Mouse (Mus musculus) gastrocnemius, postnatal 36 days (tissue): Measurements from ENCODE around the gene Rps12. TPM values are rescaled to one million over a fixed set of nuclear protein-coding genes. Genes with fewer than 3 reads are reported as not detected.
A peak's percentile ranks its signal among the peaks of the same experiment; 100 is the strongest.

Experiments used
- DNase-seq, 2 experiments: peaks; one replicate each; pipeline ENCODE4 v3.0.0; 2022
- intact Hi-C: fragments of 180-260 bp; cut with DNase I; formaldehyde crosslinking; loops from one replicate; pipeline ENCODE4 v1.15.1; 2025
- long read RNA-seq, 2 experiments: library from polyadenylated mRNA; stranded (forward); transcript quantifications; one replicate each; pipeline ENCODE4 v2.0.0; 2021
- total RNA-seq, 2 experiments: library from RNA; stranded (reverse); gene quantifications; 2 replicates each; pipeline ENCODE4 v1.2.3; 2021

The Rps12 gene
- total RNA-seq = 100 to 1,000 TPM; 159 to 243 TPM
- long read RNA-seq, experiment 1, transcript Rps12-203 (6 exons, 584 nt) = major isoform, 19 of 43 reads
- long read RNA-seq, experiment 1, transcript Rps12-207 (2 exons, 488 nt) = minor isoform, 5 of 43 reads
- long read RNA-seq, experiment 1, transcript Rps12-204 (4 exons, 474 nt) = minor isoform, 13 of 43 reads
- long read RNA-seq, experiment 1, partial matches to known transcripts = 3 of 43 reads
- long read RNA-seq, experiment 1, other reads (novel, unspliced or antisense) = 3 of 43 reads
- long read RNA-seq, experiment 2, transcript Rps12-207 (2 exons, 488 nt) = minor isoform, 5 of 58 reads
- long read RNA-seq, experiment 2, transcript Rps12-203 (6 exons, 584 nt) = major isoform, 43 of 58 reads
- long read RNA-seq, experiment 2, transcript Rps12-204 (4 exons, 474 nt) = minor isoform, 8 of 58 reads
- long read RNA-seq, experiment 2, partial matches to known transcripts = 2 of 58 reads
- long read RNA-seq, experiment 2, other reads (novel, unspliced or antisense) = 0 of 58 reads

GRCm38 (mm10) chr10:23787062-23787821 lies at the start of gene Rps12:
Gene Rps12, minus strand, starts transcription at chr10:23787275.
- intact Hi-C loops = no loop called here
- DNase-seq = peak; percentile 98 to 99

DNA sequence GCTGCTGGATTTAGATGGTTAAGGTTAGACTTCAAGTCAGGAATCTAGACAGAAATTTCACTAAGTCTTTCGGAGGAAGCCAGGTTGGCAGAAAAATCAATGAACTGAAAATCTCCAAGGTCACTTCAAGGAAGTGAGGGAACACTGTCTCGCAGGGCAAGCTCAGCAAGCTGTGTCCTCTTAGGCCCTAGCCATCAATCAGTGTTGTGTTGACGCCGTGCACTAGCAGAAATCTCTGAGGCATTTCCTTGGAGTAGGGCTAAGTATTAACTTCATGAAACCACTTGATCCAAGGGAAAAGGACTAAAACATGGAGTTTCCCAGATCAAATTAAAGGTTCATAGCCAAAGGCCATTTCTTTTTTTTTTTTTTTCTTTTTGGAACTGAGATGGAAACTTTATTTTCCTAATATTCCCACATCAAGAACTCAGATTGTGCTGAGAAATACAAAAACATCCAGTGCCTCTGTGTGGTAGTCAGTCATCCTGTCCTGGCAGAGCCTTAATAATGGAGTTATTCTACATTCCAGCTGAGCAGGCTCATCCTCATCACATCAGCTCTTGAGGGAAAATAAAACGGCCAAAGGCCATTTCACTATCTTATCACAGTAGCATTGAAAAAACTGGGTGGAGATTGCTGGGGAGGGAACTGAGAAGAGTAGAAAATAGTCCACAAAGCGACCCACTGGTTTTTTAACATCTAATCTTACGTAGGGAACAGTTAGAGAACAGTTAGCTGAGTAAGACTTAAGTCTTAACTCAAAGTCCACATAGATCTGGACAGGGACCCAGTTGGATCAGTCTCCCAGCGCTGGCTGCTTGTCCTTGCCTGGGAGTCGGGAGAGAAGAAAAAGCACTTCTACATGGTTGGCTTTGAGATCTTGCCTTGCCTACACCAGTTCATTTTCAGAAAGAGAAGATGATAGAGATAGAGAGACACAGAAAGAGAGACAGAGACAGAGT lies 49.2 kb upstream of the Rps12 start:
- intact Hi-C loops = no loop called here
- no peak for DNase-seq

- no peak for DNase-seq
Observed at GRCm38 (mm10) chr10:23826516-23826915, 39.4 kb upstream of the Rps12 start.

GRCm38 (mm10) chr10:23816241-23816640 lies 29.2 kb upstream of the Rps12 start:
- DNase-seq = no peak
- intact Hi-C loops = no loop called here

More at GRCm38 (mm10) chr10:23826516-23826915, 39.4 kb upstream of the Rps12 start:
- intact Hi-C loops = no loop called here

GRCm38 (mm10) chr10:23815168-23815567 lies 28.1 kb upstream of the Rps12 start:
- intact Hi-C loops = no loop called here
- peak; percentile 48 to 63 for DNase-seq

DNA sequence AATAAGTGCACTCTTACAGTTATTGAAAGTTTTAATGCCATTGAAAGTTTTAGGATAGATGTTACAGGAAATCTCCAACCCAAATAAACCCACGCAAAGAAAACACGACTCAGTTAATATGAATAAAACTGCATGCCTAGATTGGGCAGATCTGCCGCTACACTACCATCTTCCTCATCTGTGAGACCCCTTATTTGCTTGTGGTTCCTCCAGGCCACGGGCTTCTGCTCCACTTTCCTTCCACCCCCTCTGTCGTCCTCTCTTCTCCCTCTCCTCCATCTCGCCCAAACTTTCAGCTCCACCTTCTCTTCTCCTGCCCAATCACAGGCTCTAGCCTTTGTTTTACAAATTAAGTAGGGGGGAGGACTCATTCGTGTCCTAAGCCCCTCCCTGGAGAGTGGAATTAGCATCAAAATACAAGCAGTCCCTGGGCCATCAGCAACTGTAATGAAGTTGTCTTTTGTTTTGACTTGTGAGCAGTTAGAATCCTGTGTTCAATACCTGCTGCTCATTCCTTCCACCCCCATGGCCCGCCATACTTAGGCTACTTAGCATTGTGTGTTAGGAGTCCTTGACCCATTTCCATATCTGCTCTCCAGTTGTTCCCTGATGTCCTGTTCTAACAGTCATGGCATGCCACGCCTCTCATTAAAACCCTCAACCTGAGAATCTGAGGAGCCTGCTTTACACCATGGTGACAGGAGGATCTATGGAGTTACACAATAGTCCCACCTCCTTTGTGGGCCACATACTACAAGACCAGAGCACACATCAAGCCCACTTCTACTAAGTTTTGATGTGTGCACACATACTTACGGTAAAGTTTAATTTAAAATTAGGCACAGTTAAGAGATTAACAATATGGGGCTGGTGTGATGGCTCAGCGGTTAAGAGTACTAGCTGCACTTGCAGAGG lies 26.0 kb upstream of the Rps12 start:
- DNase-seq = no peak
- intact Hi-C loops = loop anchor here (5.0 kb wide), 1 partner anchor 319 kb away; no protein-coding TSS in a partner anchor

DNA sequence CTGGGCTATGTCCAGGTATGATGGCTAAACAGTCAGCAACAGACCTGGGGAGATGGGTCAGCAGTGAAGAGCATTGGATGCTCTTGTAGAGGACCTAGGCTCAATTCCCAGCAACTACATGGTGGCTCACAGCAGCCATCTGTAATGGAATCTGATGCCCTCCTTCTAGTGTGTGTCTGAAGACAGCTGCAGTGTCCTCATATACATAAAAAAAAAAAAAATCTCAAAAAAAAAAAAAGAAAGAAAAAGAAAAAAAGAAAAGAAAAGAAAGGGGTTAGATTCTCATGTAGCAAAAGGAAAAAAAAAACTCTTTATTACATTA lies 25.3 kb upstream of the Rps12 start:
- no peak for DNase-seq
- intact Hi-C loops = loop anchor here (5.0 kb wide), 1 partner anchor 320 kb away; no protein-coding TSS in a partner anchor

DNA sequence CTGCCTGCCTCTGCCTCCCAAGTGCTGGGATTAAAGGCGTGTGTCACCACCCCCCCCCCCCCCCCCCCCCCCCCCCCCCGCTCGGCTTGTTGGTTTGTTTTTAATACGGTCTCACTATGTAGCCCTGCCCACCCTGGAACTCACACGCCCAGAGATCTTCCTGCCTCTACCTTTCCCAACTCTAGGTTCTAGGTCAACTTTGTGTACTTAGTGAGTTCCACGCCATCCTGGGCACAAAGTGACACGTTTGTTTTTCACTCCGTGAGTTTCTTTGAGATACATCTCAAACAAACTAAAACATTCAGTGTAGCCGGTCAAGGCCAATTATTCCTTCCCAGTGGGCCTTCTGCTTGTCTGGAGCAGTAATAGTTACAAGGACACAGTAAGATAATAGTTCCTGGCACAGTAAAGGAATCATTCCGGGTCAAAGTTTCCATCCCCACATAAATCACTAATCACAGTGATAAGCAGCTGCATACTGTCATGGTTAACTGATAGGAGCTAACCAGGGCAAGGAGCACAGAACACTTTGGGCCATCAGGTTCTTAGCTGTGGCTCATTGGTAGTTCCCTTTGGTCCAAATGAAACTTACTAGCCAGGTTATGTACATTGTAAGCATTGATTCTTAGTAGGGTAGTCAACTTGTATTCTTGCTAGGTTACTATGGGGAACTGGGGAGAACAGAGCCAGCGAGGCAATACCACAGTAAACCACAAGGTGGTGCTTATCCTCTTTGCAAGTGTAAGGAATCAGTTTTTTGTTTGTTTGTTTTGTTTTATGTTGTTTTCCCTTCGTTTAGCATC lies 24.8 kb upstream of the Rps12 start:
- intact Hi-C loops = loop anchor here (5.0 kb wide), 1 partner anchor 320 kb away; no protein-coding TSS in a partner anchor
- peak; percentile 18 to 30 for DNase-seq

DNA sequence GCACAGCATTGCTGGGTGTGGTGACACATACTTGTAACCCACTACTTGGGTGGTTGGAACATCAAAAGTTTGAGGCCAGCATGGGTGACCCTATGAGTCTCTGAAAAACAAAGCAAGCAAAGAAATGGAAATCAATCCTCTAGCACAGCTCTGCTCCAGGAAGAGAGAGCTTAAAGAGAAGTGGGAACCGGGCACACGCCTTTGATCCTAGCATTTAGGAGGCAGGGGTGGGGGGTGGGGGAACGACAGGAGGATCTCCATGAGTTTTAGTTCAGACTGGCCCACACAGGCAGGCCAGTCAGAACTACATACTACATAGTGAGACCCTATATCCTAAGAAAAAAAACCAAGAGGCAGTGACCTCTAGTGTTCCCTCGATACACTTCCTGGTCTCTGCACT lies 19.1 kb upstream of the Rps12 start:
- intact Hi-C loops = no loop called here
- DNase-seq = no peak

DNA sequence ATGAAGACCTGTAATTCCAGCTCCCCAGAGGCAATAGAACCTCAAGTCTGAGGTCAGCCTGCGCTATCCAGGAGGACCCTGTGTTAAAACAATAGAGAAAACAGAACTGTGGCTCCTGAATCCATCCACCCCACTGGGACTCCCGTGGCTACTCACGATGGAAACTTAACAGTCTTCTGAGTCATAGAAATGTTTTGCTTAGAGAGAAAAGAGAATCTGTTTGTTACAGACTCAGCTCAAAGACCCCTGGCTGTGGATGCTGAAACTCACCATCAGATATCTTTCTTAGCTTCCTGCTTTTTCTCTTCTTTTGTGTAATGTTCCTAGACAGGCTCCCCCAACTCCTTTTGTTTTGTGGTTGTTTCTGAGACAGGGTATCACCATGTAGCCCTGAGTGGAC lies 17.6 kb upstream of the Rps12 start:
- no peak for DNase-seq

GRCm38 (mm10) chr10:23802911-23803310 lies 15.8 kb upstream of the Rps12 start:
- intact Hi-C loops = no loop called here

More for the DNA sequence above, 17.6 kb upstream of the Rps12 start:
- intact Hi-C loops = no loop called here

DNA sequence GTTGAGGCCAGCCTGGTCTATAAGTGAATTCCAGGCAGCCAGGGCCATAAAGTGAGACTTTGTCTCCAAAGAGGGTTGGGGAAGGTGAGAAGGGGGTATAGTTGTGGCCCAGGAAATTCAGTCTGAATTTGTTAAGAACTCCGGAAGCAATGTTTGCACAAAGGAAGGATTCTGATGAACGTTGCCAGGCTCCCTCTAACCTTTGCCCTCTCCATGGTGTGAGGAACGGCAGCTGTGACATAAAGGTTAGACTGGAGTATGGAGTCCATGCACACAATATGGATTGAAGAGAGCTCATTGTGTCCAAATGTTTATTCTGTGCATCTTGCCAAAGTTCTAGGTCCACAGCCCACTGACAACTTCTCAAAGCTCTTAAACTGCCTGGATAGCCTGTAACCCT lies 12.9 kb upstream of the Rps12 start:
- DNase-seq = no peak
- intact Hi-C loops = no loop called here

More at GRCm38 (mm10) chr10:23802911-23803310, 15.8 kb upstream of the Rps12 start:
- DNase-seq = no peak

- intact Hi-C loops = no loop called here
- DNase-seq = no peak
Observed at GRCm38 (mm10) chr10:23798142-23798541, 11.1 kb upstream of the Rps12 start.

- intact Hi-C loops = no loop called here
- DNase-seq = no peak
Observed at GRCm38 (mm10) chr10:23797606-23798005, 10.5 kb upstream of the Rps12 start.

DNA sequence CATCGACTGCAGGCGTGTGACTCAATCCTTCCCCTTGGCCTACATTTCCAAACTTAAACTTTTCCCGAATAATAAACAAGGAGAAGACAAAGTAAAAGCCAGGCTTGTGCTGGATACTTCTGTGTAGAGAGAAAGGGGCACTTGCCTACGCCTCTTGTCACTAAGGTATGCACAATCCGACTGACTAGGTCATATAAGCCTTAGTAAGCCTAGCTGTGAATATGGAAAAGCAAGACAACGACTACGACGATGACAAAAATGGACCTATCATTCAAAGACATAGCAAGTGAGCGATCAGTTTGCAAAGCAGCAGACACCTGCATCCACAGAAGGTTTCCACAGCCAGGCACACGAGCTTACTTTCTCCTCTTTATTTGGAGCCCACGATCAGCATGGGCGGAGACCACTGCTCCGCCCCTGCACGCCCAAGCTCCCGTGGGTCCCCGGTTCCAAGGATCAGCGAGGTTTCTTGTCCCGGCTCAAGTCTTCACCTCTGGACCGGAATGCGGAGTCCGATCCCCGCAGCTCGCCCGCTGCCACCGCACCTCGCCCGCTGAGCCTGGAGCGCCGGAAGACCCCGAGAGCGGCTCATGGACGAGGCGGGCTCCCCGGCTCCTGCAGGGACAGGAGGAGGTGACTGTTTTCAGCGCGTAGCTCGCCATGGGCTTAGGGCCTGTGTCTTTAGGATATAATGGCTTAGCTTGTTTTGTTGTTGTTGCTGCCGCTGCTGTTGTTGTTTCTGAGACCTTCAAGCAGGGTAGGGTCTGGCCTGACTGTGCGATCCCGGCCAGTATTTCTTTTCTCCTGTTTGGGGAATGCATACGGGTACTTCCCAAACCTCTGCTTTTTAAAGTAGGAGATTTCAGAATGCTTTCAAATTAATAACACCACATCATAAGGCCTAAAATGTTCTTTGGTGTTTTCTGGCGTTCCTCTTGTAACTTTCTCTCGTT lies 9.8 kb upstream of the Rps12 start, which contains the start of gene Slc18b1:
TSS of gene Slc18b1 (plus strand) at position 436 of the 953 bp plus-strand sequence.
- DNase-seq = peak; percentile 10 to 44
- intact Hi-C loops = no loop called here

DNA sequence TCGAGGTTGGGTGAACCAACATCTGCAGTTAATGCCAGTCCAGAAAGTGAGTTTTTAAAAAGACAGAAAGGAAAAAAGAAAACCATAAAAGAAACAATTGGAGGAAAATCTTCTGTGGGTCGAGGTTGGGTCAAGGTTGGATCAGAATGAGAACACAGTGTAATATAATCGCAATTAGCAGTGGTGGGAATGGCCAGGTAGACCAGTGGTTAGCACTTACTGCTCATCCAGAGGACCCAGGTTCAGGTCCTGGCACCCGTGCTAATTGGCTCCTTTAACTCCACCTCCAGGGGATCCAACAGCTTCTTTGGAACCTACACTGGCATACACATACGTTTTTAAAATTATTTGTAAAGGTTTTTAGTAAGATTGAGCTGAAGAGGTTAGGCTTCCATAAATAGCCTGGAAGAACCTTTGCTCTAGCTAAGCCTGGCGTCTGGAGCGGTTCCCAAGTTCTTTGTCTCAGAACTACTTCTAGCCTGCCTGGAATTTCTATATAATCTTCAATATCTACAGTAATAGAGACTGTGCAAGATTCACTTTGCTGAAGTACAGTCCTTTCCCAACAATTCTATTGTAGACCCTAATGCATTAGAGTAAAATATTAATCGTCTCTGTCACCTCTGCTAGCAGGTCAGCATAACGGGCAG lies 8.9 kb upstream of the Rps12 start:
- no peak for DNase-seq
- intact Hi-C loops = no loop called here
